Mouse (Mus musculus) midbrain, embryonic 14.5 days (tissue): ENCODE measurements around the gene Art3. TPM values are rescaled to one million over a fixed set of nuclear protein-coding genes. Genes with fewer than 3 reads are reported as not detected.
"Not testable (repeated sequence)": the region's sequence is repeated elsewhere in the genome, so short reads cannot be mapped to it uniquely, and the experiment has no call there.

ENCODE experiments used
- ATAC-seq: fragments of 200-750 bp; cut with Nextera tagmentation; 2 replicates; pipeline ENCODE4 v1.8.0; 2017; ENCODE audit warnings: moderate number of reproducible peaks, moderate library complexity; ENCODE audit not compliant: low FRiP score, low TSS enrichment
- DNase-seq: peaks from one replicate; pipeline ENCODE4 v3.0.0-alpha.2; 2015
- H3K27ac ChIP-seq: fragments of 300-500 bp; sonication (generic); replicated peaks from 2 replicates; pipeline ENCODE4 v1.5.1; 2014; ENCODE audit warnings: mild to moderate bottlenecking, low read depth, low read length, moderate library complexity
- H3K27me3 ChIP-seq: fragments of 300-500 bp; sonication (generic); 2 replicates; pipeline ENCODE4 v1.6.1; 2014; ENCODE audit warnings: low read length, control low read depth, mixed read lengths; ENCODE audit not compliant: control insufficient read depth, insufficient read depth
- H3K36me3 ChIP-seq: fragments of 300-500 bp; sonication (generic); 2 replicates; pipeline ENCODE4 v1.6.1; 2014; ENCODE audit warnings: low read length, control low read depth; ENCODE audit not compliant: control insufficient read depth, insufficient read depth
- H3K4me1 ChIP-seq: fragments of 300-500 bp; sonication (generic); 2 replicates; pipeline ENCODE4 v1.6.1; 2014; ENCODE audit warnings: mild to moderate bottlenecking, antibody characterized with exemption, low read length, control low read depth; ENCODE audit not compliant: control insufficient read depth, insufficient read depth
- H3K4me2 ChIP-seq: fragments of 300-500 bp; sonication (generic); 2 replicates; pipeline ENCODE4 v1.6.1; 2014; ENCODE audit warnings: mild to moderate bottlenecking, low read length, moderate library complexity
- H3K4me3 ChIP-seq: fragments of 300-500 bp; sonication (generic); replicated peaks from 2 replicates; pipeline ENCODE4 v1.5.1; 2014; ENCODE audit warnings: low read depth, low read length
- H3K9ac ChIP-seq: fragments of 300-500 bp; sonication (generic); replicated peaks from 2 replicates; pipeline ENCODE4 v1.6.1; 2014; ENCODE audit warnings: mild to moderate bottlenecking, low read length, moderate library complexity
- H3K9me3 ChIP-seq: fragments of 300-500 bp; sonication (generic); 2 replicates; pipeline ENCODE4 v1.6.1; 2016; ENCODE audit warnings: low read length, control low read depth, mixed read lengths; ENCODE audit not compliant: control insufficient read depth
- WGBS: fragments of 180-500 bp; shearing (Covaris S2); extraction: QIAGEN DNeasy Blood & Tissue Kit; methylation state at CpG from one replicate; pipeline ENCODE4 v1.1.7; 2014; 5-methylcytosine and 5-hydroxymethylcytosine counted together
- polyA plus RNA-seq: library from polyadenylated mRNA; unstranded; fragments of >200 nt; fragmentation: Nextera tagmentation; extraction: Ambion mirVana; gene quantifications from 2 replicates; pipeline ENCODE4 v1.2.1, GENCODE M21; 2014

Gene Art3
- polyA plus RNA-seq, 1 experiment from 2014 or later = 6.1 TPM

DNA sequence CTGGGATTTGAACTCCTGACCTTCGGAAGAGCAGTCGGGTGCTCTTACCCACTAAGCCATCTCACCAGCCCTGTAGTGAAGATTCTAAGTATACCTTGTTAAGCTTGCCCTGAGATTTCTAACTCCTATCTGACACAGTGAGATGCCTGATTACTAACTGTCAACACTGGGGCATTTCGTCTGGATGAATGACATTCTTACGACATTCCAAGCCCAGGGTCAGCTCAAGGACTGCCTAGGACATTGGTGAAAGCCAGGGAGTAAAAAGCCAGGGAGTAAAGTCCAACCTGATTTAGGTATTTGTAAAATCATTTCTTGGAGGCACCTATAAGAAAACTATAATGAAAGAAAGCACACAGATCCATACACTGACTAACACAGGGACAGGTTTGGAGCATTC lies 21.1 kb downstream of the Art3 start:
- not testable (repeated sequence) for H3K4me1 ChIP-seq, DNase-seq
- WGBS = 85% methylated on average over 4 of the region's 4 CpGs

DNA sequence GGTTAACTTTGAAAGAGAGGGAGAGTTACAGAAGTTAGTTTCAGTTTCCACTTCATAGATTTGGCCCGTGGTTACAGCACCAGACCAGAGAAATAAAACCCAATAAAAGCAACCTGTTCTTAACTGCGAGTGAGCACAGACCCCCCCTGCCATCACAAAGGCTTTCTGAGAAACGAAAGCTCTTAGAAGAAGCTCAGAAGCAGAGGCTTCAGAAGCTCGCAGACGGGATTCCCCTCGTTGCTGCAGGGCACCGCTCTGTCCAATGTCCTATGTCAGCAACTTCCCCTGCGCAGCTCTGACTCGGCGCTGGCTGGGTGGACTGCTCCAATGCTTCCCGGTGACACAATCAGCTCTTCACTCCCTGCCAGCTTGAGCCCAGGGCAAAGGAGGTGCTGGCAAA lies 21.9 kb downstream of the Art3 start:
- ATAC-seq (no peak), DNase-seq (peak; percentile 18)
- no peaks in the 10 kb centered on the region for H3K9me3 ChIP-seq
- no peak overlapping the region for H3K4me3 ChIP-seq
- no peaks in the 10 kb centered on the region for H3K36me3 ChIP-seq
- WGBS = 63% methylated on average over 11 of the region's 11 CpGs
- no peak overlapping the region for H3K27ac ChIP-seq
- H3K4me2 ChIP-seq = no peak overlapping the region
- H3K27me3 ChIP-seq = peaks cover 3% of the 10 kb centered on the region; the same call in 1 of the 2 replicates
- H3K4me1 ChIP-seq = 0 out of 2 replicates have a peak, but pooled peaks cover 3% of the 10 kb centered on the region
- no peak overlapping the region for H3K9ac ChIP-seq

More for the DNA sequence above, 21.1 kb downstream of the Art3 start:
- not testable (repeated sequence) for H3K27ac ChIP-seq, H3K27me3 ChIP-seq, H3K9me3 ChIP-seq, H3K36me3 ChIP-seq, ATAC-seq, H3K9ac ChIP-seq, H3K4me3 ChIP-seq, H3K4me2 ChIP-seq

DNA sequence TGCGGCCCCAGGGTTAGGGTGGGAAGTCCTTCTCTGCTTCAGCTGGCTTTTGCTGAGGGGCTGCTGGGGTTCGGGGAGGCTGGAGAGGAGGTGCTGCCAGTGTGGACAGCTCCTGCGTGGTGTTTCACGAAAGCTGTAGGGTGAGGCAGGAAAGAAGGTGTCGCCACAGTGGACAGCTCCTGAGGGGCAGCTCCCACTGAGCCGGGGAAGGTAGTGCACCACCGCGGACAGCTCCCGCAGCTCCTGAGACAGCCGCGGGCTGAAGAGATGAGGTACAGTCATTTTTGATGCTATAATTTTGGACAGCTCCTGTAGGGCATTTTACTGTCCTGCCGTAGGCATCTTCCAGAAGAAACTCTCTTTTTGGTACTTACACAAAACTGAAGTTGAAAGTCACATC lies 26.4 kb downstream of the Art3 start:
- Histone ChIP-seq H3K4me3 (no peak overlapping the region), H3K27me3 (no peaks in the 10 kb centered on the region), H3K27ac (no peak overlapping the region), H3K36me3 (no peaks in the 10 kb centered on the region), H3K9ac (no peak overlapping the region), H3K4me2 (no peak overlapping the region), H3K4me1 (no peaks in the 10 kb centered on the region), H3K9me3 (no peaks in the 10 kb centered on the region)
- DNase-seq (no peak), ATAC-seq (no peak)
- WGBS = 64% methylated on average over 12 of the region's 12 CpGs

DNA sequence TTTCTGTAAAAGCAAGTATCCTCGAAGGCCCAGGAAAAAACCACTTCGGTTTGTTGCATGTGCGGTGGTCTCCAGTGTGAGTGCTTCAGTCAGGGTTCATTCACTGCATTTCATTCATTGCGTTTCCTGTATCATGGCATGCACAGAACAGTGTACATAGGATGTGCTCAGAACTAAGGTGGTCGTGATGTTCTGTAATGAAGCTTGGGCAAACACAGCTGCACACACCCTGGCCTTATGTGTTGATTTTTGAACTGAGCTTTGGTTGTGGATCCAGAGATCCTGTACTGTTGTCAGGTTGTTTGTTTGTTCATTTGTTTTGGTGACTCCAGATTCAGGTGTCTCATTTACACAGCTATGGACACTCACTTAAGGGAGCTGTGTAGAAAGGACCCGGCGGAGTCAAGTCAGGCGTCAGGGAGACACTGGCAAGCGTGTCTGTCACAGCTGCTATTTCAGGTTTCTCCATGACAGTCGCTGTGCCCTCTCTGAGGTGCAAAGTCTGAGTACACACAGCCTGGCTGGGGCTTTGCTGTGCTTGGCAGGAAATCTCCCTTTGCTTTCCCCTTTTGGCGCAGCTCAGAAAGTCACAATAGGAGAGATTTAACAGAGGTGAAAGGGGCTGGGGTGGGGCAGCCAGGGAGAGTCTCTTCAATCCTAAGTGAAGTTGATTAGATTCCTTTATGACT lies 27.3 kb downstream of the Art3 start:
- no peak overlapping the region for H3K4me3 ChIP-seq
- no peaks in the 10 kb centered on the region for H3K9me3 ChIP-seq
- H3K4me1 ChIP-seq = no peaks in the 10 kb centered on the region
- no peak for ATAC-seq
- no peak overlapping the region for H3K27ac ChIP-seq
- no peak for DNase-seq
- no peaks in the 10 kb centered on the region for H3K36me3 ChIP-seq
- no peak overlapping the region for H3K4me2 ChIP-seq
- WGBS = 76% methylated on average over 11 of the region's 11 CpGs
- H3K27me3 ChIP-seq = no peaks in the 10 kb centered on the region
- no peak overlapping the region for H3K9ac ChIP-seq

DNA sequence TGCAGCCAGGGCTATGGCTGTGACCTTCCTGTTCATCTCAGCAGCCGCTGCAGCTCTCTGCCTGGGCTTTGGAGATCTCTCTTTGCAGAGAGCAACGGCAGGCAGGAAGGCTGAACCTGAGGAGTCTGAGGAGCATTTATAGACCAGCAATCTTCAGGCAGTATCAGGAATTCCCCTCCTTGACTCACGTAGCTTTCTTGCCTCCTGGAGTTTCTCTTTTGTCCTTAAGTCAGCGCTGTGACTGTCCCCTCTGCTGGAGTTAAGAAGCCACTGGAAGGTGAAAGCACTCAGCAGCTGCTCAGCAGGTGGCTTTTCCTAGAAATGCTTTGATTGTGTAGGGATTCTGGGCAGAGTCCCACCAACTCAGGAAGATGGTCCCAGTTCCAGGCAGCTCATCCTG lies 31.6 kb downstream of the Art3 start:
- Histone ChIP-seq H3K36me3 (no peaks in the 10 kb centered on the region), H3K27ac (no peak overlapping the region), H3K9ac (no peak overlapping the region), H3K9me3 (no peaks in the 10 kb centered on the region), H3K4me3 (no peak overlapping the region), H3K27me3 (no peaks in the 10 kb centered on the region), H3K4me1 (no peaks in the 10 kb centered on the region), H3K4me2 (no peak overlapping the region)
- ATAC-seq (no peak), DNase-seq (no peak)
- WGBS = 6% methylated on average over 4 of the region's 4 CpGs

DNA sequence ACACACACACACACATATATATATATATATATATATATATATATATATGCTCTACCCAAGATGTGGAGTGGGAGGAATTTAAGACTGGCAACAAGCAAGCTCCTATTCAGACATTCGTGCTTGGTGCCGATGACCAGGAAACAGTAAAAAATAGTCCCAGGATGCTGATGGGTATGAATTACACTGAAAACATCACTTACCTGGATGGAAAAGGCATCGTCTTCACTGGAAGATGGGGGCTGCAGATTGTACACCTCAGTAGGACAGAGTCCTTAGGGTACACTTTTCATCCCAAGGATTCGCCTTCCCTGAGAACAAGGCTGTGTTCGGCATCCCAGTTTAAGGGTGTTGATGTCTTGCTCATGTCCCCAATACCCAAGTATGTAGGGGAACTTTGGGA lies 32.4 kb downstream of the Art3 start:
- H3K9me3 ChIP-seq = no peaks in the 10 kb centered on the region
- H3K4me1 ChIP-seq = no peaks in the 10 kb centered on the region
- no peaks in the 10 kb centered on the region for H3K36me3 ChIP-seq
- no peak for DNase-seq
- H3K4me2 ChIP-seq = no peak overlapping the region
- H3K27ac ChIP-seq = no peak overlapping the region
- WGBS = 93% methylated on average over 5 of the region's 5 CpGs
- no peak overlapping the region for H3K4me3 ChIP-seq
- ATAC-seq = no peak
- no peaks in the 10 kb centered on the region for H3K27me3 ChIP-seq
- H3K9ac ChIP-seq = no peak overlapping the region

DNA sequence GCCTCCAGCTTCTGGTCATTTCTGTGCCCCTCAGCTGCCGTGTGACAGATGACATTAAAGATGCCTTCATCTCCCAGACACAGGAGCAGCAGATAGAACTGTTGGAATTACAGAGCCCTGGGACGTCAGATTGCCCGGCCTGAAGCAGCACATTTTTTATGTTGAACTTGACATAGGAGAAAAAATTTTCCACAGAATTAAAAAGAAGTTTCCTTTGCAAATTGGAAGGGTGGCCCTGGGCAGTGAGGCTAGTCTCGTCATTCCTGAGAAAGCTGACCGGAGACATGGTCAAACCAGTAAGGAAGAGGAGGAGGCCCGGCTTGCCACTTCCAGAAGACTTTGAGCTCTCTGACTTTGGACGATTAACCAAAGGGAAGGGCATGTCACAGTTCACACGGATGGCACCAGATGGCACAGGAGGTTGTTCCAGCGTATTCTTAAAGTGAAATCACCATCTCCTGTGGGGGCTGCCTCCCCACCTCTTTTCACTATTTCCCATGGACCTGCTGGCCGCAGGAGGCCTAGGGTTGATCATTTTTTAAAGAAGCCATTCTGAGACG lies 33.6 kb downstream of the Art3 start:
- H3K9me3 ChIP-seq = no peaks in the 10 kb centered on the region
- no peak overlapping the region for H3K4me3 ChIP-seq
- no peaks in the 10 kb centered on the region for H3K36me3 ChIP-seq
- H3K27ac ChIP-seq = no peak overlapping the region
- no peak overlapping the region for H3K4me2 ChIP-seq
- WGBS = 79% methylated on average over 11 of the region's 11 CpGs
- H3K9ac ChIP-seq = no peak overlapping the region
- H3K4me1 ChIP-seq = no peaks in the 10 kb centered on the region
- H3K27me3 ChIP-seq = no peaks in the 10 kb centered on the region
- no peak for DNase-seq
- no peak for ATAC-seq

DNA sequence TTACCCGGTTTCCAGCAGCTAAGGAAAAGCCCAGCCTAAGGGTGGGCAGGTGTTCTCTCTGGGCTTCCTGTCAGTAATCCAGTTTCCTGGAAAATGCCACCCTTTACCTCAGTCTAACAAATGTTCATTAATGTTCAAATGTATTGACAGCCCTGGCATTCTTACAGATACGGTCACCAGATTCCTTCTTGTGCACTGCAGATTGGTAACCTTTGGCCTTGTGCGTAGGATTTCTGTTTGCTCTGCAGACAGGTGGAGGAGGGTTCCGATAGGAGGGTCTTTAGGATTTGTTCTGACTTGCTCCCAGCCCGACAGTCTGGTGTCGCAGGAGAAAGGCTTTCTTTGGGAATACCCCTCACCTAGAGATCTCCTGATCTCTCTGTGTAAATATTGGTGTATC lies 34.9 kb downstream of the Art3 start:
- 85% methylated on average over 6 of the region's 6 CpGs for WGBS
- no peak overlapping the region for H3K9ac ChIP-seq
- DNase-seq (no peak), ATAC-seq (no peak)
- no peaks in the 10 kb centered on the region for H3K4me1 ChIP-seq
- no peaks in the 10 kb centered on the region for H3K9me3 ChIP-seq
- no peaks in the 10 kb centered on the region for H3K36me3 ChIP-seq
- H3K27me3 ChIP-seq = no peaks in the 10 kb centered on the region
- no peak overlapping the region for H3K27ac ChIP-seq
- no peak overlapping the region for H3K4me3 ChIP-seq
- H3K4me2 ChIP-seq = no peak overlapping the region

DNA sequence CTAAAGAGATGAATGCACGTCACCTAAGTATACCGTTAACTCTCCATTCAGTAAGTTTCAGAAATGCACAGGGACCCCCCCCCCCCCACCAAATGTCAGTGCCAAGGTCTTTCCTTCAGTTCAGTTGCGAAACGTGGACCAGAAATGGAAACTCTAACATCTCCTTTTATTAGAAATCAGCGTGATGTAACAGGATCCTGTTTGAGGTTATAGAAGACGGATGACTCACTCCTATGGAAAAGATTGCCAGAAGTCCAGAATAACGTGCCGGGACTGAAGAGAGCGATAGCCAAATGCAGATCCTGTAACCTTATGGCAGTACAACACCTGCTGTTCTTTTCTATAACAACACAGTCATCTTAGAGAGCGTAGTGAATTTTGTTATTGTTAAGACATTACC lies 36.8 kb downstream of the Art3 start:
- H3K27ac ChIP-seq = no peak overlapping the region
- no peaks in the 10 kb centered on the region for H3K4me1 ChIP-seq
- no peak overlapping the region for H3K4me3 ChIP-seq
- no peaks in the 10 kb centered on the region for H3K27me3 ChIP-seq
- WGBS = 84% methylated on average over 10 of the region's 10 CpGs
- H3K4me2 ChIP-seq = no peak overlapping the region
- no peaks in the 10 kb centered on the region for H3K9me3 ChIP-seq
- no peak overlapping the region for H3K9ac ChIP-seq
- no peak for DNase-seq
- H3K36me3 ChIP-seq = no peaks in the 10 kb centered on the region
- ATAC-seq = no peak
